Mouse (Mus musculus): ENCODE results near the gene Kng2.
"Not testable (repeated sequence)": the region's sequence is repeated elsewhere in the genome, so short reads cannot be mapped to it uniquely, and the experiment has no call there.

The Kng2 gene

DNA sequence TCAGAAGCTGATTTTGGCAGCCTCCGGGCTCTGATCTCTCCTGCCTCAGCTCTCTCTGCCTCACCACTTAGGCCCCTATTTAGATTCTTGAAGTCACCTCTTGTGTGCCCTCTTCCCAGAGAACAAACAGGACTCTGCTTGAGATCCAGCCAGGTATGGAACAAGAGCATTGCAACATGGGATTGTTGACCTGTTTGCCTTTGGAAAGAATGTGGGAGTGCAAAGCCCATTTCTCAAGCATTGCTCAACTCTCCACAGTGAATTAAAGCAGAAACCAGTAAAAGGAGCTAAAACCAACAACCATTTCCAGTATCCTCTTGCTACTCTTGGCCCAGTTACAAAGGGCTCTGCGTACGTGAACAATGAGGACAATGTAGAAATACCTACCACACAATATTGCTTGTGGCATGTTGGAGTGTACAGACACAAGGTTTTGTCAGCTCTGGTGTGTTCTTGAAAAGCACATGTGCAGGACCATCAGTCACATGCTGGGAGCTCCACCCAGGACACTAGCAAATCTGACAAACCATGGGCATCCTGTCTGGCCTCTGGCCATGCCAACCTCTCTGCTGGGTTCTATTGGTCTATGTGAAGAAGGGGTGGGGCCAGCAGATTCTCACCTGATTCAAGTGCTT, at the start of gene Kng2:
Kng2 (minus strand) TSS at position 517 of the 635 bp plus-strand sequence.
- peak; percentile 35 to 60 for DNase-seq

DNA sequence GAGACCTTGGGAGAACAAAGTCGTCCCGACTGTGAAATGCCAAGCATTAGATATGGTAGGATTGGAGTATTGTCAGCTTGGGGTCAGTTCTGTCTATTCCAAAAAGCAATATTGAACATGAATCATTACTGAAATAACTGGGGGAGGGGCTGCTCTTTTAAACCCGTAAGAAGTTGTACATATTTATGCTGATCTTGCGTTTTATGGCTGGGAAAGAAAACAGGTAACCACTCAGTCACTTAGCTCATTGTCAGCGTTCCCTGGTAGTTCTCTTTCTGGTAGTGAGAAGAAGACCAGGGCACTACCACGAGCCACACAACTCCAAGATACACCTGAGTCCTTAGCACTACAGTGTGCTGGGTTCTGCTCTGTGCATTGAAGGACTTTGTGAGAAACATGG, 48.2 kb upstream of the Kng2 start:
- DNase-seq: not testable (repeated sequence)

DNA sequence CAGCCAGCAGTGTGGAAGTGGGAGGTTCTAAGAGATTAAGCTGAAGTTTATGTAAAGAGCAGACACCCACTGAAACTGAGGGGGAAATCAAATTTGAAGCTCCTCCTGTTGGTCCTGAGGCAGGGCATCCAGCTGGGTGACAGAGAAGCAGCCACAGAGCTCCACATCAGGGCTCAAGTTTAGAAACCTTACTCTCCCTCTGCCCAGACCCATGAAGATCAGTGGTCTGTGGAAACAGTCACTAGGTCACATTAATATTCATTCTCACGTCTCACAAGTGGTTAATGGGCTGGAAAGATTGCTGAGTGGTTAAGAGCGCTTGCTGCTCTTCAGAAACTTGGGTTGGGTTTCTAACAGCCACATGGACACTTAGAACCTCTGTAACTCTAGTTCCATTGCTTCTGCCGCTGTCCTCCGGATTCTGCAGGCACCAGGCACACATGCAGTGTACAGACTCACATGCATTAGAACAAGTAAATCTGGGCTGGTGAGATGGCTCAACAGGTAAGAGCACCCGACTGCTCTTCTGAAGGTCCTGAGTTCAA, 31.6 kb upstream of the Kng2 start:
- not testable (repeated sequence) for DNase-seq

DNA sequence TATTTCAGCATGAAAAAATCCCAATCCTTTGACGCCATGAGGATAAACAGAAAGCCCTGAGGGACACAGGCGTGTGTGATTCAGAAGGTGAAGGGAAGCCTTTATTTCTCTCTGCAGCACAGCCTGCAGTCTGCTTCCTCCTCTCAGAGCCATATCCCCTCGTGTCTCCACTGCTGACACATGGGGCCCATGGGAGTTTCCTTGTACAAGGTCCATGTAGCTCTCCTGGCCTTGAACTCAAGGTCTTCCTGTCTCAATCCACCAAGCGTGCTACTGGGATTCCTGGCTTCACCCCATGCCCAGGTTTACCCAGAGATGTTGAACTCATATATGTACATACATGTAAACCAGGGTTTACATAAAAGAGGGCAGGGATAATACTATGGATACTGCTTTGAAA, 30.3 kb upstream of the Kng2 start:
- not testable (repeated sequence) for DNase-seq

DNA sequence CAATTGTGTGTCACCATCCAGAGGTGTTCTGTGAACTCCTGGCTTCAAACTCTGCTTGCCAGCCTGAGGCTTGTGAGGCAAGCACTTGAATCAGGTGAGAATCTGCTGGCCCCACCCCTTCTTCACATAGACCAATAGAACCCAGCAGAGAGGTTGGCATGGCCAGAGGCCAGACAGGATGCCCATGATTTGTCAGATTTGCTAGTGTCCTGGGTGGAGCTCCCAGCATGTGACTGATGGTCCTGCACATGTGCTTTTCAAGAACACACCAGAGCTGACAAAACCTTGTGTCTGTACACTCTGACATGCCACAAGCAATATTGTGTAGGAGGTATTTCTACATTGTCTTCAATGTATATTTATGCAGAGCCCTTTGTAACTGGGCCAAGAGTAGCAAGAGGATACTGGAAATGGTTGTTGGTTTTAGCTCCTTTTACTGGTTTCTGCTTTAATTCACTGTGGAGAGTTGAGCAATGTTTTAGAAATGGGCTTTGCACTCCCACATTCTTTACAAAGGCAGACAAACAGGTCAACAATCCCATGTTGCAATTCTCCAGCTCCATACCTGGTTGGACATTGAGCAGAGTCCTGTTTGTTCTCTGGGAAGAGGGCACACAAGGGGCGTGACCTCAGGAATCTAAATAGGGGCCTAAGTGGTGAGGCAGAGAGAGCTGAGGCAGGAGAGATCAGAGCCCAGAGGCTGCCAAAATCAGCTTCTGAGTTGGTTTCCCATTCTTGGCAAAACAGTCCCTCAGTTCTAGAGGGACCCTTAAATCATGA, 28.6 kb upstream of the Kng2 start, which contains the start of gene Kng1:
Kng1 (plus strand) TSS at position 198 of the 780 bp plus-strand sequence.
- DNase-seq: not testable (repeated sequence)

DNA sequence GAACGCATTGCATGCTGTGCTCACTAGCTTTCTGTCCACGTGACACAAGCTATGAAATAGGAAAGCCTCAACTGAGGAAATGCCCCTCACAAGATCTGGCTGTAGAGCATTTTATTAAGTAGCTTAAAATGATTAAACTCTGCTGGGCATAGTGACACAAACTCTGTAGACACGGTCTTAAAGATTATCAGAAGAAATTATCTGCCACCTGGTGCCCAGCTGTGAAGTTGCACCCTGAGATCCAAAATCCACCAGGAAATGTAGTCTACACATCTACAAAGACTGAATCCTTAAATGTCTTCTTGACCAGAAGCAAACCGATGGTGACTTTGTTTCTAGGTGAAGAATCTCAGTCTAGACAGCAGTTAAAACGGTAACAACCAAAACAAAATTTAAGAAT, 17.0 kb upstream of the Kng2 start:
- no peak for DNase-seq

DNA sequence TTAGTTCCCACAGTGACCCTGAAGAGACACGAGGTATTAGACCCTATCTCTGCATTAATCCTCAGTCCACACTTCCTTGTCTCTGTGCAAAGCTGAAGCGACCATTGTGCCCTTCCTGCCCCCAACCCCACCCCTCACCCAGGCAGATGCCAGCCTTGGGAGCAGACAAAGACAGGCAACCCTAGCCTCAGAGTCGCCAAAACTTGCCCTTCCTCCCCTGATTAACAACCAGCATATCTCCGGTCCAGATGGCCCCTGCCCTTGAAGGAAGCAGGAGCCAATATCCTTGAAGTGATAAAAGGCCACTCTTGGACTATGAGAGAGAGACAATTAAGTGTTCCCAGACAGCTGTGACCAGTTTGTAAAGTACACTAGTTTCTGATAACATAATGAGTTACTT, 11.6 kb upstream of the Kng2 start:
- DNase-seq: no peak

DNA sequence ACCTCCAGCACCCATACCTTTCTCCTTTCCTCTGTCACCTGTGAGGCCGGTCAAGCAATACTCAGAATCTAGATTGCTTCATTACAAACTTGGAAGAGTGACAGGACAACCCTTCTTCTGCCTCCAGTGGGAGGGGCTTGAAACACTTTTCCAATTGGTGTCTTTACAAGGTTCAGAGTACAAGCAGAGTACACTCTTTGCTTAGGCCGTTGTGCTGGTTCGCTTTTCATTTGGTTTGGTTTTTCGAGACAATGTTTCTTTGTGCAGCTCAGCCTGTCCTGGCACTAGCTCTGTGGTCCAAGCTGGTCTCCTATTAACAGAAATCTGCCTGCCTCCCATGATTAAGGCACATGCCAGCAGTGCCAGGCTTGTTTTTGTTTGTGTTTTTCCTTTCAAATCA, 10.0 kb upstream of the Kng2 start:
- DNase-seq: peak in 1 of 2 experiments; percentile 17

DNA sequence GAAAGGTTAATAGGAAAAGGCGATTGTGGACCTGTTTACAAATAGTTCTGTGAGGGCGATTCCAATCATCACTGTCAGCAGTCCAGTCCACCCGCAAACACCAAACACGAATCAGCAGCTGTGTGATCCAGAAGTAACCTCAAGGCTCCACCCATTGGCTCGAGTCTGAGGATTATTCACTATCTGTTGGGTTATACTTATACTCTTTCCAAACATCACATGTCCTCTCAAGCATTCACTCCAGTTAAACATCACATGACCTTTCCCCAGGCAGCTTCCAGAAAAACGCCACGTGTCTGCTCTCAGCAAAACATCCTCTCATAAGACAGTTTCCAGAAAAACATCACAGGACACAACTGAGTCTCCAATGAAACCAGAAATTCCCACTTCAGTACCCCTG, 8.5 kb upstream of the Kng2 start:
- DNase-seq: no peak

DNA sequence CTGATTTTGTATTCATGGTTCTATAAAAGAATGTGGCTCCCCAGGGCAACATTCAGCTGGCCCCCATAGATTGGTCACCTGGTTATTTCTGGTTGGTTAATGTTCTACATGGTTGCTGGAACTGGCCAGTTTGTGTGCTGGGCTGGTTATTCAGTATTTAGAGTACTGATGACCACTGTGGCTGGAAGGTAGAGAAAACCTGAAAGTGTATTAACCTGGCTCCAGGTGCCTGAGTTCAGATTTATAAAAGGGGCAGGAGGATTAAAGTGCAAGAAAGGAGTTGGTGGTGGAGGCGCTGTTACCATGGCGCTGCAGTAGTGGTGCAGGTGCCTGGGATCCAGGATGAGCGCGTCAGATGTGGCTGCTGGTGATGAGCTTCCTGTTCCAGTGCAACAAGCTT, 4.4 kb upstream of the Kng2 start:
- no peak for DNase-seq

DNA sequence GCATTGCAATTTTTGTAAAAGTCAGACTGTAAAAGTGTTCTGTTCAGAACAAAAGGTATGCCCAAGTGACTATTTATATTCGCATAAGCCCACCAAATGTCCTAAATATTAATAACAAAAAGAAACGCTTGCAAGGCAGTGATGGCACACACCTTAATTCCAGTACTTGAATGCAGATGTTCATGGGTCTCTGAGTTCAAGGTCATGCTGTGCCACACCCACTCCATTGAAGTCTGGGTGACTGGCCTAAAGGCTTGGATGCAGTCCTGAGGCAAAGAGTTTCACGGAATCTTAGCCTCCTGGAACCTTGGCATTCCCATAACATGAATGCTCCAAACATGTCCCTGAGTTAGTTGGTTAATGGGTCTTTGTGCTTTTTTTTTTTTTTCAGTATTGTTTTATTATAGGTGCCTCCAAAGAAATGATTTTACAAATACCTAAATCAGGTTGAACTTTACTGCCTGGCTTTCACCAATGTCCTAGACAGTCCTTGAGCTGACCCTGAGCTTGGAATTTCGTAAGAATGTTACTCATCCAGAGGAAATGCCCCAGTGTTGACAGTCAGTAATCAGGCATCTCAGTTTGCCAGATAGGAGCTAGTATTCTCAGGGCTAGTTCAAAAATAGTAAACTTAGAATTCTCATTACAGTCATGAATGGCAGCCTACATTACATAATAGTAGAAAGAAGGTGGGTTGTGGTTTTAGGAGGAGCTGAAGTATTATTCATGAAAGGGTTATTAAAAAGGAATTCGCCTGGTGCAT, 1.6 kb upstream of the Kng2 start:
- DNase-seq: no peak

DNA sequence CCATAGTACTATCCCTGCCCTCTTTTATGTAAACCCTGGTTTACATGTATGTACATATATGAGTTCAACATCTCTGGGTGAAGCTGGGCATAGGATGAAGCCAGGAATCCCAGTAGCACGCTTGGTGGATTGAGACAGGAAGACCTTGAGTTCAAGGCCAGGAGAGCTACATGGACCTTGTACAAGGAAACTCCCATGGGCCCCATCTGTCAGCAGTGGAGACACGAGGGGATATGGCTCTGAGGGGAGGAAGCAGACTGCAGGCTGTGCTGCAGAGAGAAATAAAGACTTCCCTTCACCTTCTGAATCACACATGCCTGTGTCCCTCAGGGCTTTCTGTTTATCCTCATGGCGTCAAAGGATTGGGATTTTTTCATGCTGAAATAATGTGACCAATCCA, 1.9 kb downstream of the Kng2 start:
- not testable (repeated sequence) for DNase-seq

DNA sequence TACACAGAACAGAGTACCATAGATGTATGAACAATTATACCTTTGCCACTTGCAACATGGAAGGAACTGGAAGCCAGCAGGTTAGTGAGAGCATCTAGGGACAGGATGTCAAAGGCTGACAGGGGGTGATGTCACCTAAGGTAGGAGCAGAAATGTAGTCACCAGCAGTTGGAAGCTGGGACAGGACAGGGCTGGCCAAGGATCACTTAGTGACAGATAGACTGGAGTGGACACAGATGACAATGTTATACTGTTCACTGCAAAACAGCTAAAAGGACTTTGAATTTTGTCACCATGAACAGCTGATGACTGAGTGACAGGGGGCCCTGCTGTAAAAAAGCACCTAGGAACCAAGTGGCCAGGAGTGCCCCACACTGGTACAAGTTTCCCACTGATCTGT, 2.7 kb downstream of the Kng2 start:
- no peak for DNase-seq

DNA sequence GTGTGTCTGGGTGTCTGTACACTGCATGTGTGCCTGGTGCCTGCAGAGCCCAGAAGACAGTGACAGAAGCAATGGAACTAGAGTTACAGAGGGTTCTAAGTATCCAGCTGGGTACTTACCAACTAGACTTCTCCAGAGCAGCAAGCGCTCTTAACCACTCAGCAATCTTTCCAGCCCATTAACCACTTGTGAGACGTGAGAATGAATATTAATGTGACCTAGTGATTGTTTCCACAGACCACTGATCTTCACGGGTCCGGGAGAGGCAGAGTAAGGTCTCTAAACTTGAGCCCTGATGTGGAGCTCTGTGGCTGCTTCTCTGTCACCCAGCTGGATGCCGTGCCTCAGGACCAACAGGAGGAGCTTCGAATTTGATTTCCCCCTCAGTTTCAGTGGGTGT, 4.2 kb downstream of the Kng2 start:
- no peak for DNase-seq

DNA sequence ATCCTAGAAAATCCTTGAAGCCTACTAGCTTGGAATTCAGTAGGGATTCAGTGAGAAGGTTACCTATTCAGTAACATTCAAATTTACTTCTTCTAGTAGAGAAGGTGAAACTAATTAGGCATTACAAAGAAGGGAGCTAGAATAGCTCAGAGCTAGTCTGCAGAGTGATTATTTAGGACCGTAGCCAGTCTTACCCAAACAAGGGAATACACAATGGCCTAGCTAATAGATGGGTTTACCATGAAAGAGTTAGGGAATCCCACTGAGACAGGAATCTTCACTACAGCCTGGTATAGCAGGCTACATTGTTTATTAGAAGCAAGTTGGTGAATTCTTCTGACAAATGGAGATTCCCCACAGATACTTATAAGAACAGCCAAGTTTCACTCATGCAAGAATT, 8.7 kb downstream of the Kng2 start:
- not testable (repeated sequence) for DNase-seq

DNA sequence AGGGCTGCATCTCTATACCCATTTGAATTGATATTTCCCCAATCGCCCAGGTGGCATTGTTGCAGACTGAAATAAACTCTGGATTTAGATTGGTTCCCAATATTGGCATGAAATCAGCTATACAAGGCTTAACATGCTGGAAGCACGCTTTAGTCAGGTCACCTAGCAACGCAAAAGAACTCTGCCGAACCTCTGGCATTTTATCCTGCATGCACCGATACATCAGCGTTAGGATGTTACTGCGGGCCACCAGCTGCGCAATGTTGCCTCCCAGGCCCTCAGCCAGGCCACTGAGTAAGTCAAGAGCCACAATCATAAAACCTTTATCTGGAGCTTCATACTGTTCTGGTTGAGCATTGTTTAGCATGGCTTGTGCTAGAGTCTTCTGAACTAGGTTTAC, 14.6 kb downstream of the Kng2 start:
- DNase-seq: not testable (repeated sequence)

DNA sequence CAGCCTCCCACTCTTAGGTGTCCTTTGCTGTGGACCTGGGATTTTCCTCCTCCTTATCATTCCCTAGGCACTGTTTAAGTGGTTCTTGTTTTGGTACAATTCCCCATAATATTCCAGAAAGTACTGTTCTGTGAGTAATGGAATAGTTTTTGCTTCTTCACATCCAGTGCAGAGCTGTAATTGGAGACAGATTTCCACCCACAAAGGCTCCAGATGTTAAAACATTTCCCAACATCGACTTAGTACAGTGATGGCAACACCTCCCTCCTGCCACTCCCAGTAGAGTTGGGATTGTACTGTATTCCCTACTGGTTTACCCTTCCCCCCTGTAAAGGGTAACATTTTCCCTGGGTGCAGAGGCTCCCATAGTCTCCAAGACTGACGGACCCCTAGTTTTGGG, 15.5 kb downstream of the Kng2 start:
- DNase-seq: not testable (repeated sequence)

DNA sequence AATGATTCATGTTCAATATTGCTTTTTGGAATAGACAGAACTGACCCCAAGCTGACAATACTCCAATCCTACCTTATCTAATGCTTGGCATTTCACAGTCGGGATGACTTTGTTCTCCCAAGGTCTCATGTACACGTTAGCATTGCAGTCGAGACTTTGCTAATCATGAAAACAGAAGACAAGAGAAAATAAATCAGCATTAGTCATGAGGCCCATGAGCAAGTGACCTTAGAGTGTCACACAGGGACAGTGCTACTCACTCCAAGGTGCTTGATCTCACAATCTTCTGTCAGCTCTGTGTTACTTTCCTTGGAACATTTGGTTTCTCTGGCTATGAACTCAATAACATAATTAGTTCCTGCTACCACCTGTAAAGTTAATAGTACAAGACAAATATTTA, 32.3 kb downstream of the Kng2 start:
- not testable (repeated sequence) for DNase-seq

DNA sequence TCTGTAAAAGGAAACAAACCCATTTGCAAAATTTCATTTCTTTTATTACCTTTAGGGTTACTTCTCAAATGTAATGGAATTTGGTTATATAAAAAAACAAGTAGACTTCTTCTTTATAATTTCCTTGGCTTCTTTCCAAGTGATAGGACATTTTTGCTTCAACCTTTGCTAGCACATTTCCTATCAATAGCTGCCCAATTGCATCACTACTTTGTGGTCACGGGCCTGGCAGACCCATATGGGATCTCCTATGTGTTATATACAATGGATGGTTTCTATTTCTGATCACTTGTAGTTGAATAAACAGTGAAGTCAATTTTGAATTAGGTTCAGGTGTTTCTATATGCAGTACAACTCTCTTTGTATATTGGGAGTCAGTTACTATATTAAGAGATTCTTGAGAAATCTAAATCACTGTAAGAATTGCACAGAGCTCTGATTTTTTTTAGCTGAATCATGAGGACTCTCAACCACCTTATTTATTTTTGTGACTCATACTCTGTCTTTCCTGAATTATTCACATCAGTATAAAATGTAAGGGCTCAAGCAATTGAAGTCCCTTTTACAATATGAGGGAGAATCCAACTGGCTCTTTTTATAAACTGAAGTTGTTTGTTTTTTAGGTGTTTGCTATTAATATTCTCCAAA, 61.8 kb downstream of the Kng2 start:
- no peak for DNase-seq

DNA sequence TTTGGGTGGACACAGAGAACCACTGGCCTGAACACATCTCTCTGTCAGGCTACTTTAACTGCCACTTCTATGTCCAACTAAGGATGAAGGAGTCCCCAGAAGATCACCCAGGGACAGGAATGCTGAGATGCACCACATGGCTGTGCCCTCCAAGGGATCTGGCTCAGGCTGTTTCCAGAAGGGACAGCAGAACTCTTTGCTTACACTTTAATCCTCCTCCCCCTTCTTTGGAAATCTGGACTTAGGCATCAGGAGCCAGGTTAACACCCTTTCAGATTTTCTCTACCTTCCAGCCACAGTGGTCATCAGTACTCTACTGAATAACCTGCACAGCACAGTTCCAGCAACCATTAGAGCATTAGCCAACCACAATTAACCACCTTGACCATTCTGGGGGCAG, 66.0 kb downstream of the Kng2 start:
- DNase-seq: no peak

DNA sequence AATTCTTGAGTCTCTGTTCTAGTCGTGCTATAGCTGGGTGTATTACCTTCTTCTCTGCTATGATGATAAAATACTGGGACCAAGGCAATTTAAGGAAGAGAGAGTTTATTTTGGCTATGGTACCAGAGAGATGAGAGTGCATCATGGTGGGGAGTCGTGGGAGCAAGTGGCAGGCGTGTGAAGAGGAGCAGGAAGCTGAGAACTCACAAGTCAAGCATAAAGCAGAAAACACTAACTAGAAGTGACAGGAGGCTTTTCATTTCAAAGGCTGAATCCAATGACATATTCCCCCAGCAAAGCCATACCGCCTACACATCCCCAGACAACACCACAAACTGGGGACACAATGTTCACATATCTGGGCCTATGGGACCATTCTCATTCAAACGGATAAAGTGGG, 67.0 kb downstream of the Kng2 start:
- DNase-seq: no peak

DNA sequence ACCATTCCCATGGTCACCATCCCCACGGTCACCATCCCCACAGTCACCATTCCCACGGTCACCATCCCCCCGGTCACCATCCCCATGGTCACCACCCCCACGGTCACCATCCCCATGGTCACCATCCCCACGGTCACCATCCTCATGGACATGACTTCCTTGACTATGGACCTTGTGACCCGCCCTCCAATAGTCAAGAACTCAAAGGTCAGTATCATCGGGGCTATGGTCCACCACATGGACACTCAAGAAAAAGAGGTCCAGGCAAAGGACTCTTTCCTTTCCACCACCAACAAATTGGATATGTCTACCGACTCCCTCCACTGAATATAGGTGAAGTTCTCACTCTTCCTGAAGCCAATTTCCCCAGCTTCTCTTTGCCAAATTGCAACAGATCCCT, 68.2 kb downstream of the Kng2 start:
- DNase-seq: no peak

DNA sequence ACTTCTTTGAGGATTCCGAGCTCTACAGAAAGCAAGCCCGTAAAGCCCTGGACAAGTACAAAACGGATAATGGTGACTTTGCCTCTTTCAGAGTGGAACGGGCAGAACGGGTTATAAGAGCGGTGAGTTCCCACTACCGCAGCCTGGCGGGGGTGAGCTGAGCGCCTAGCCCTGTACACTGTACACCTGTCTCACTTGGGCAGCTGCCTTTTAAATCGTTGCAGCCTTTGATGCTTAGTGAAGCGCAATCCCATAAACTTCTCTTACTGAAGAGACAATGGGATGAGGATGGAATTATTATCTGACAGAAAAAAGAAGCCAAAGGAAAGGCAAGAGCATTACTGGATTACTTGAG, 73.2 kb downstream of the Kng2 start:
- DNase-seq: no peak

All from lung, adult 18-20 months (tissue).